Mouse (Mus musculus): ENCODE measurements at regions not wholly inside any gene's neighbourhood (a gene's known extent, or its start where the extent isn't known, plus 50 kb on each side); places are given as distances from the start of the nearest gene placed in this dataset.

- H3K9me3 ChIP-seq (replicated peaks; ENCODE audit: low read length): no peaks in the 10 kb centered on the region
- no peaks in the 10 kb centered on the region for H3K36me3 ChIP-seq (replicated peaks in 1 of 2; ENCODE audit: control insufficient read depth in 1 of 2, insufficient read depth in 1 of 2, low read length in 1 of 2)
- H3K79me2 ChIP-seq (replicated peaks; ENCODE audit: control insufficient read depth, extremely low read depth, insufficient read depth, poor library complexity, severe bottlenecking): no peaks in the 10 kb centered on the region
- H3K27ac ChIP-seq (ENCODE audit: insufficient read depth, low read depth): no peak overlapping the region
- in situ Hi-C loops (cut with MboI; ENCODE audit: low pct_ligation_motif_present, low pct_unique_long_range_greater_than_20kb, low sequenced_read_pairs): no loop called here
- no peak overlapping the region for H3K9ac ChIP-seq (ENCODE audit: insufficient read depth, low read depth)
- TF ChIP-seq TBP (conservative IDR thresholded peaks at IDR 0.05; ENCODE audit: low read depth, low read length) (no peak), GABPA (IDR thresholded peaks at IDR 0.05; ENCODE audit: insufficient replicate concordance, low read depth, low read length) (no peak), PAX5 (IDR thresholded peaks at IDR 0.05; ENCODE audit: low read length) (no peak)
- H3K4me3 ChIP-seq (replicated peaks in 1 of 3; ENCODE audit: low read depth in 2 of 3, low read length in 2 of 3, poor library complexity in 1 of 3): no peak overlapping the region
- H3K4me1 ChIP-seq (ENCODE audit: control insufficient read depth in 1 of 2, insufficient read depth in 2 of 2): no peaks in the 10 kb centered on the region
- no peak for DNase-seq (ENCODE audit: extremely low read depth)
- dilution Hi-C loops (cut with MboI; ENCODE audit: extremely low pct_ligation_motif_present, extremely low pct_unique_long_range_greater_than_20kb, low sequenced_read_pairs): no loop called here
- peaks cover 84% of the 10 kb centered on the region for H3K27me3 ChIP-seq (replicated peaks)
- no peak overlapping the region for H3K4me2 ChIP-seq (ENCODE audit: insufficient read depth, low read depth, poor library complexity, severe bottlenecking)
Observed at GRCm38 (mm10) chr2:27606816-27607215, 69.4 kb upstream of the Rxra start.

DNA sequence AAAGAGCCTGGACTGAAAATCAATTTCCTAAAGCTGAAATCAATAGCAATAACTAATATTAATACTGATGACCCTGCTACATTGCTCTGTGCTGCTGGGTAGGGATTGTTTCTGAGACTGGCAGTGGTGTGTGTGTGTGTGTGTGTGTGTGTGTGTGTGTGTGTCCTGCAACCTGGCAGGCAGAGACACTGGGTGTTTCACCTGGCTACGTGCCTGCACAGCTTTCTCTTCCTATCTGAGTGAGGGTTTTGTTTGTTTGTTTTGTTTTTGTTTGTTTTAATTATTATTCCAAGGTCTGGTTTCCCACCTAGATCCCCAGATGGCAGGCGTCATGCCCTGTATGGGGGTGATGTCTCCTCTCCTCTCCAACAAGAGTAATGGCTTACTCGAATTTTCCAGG is 54.5 kb upstream of the Rxra start:
- dilution Hi-C loops (cut with MboI; ENCODE audit: extremely low pct_ligation_motif_present, extremely low pct_unique_long_range_greater_than_20kb, low sequenced_read_pairs): no loop called here
- TF ChIP-seq SMC3 (IDR thresholded peaks at IDR 0.05; ENCODE audit: low read depth, low read length) (no peak), UBTF (IDR thresholded peaks at IDR 0.05; ENCODE audit: low read depth, low read length) (no peak), KAT2A (IDR thresholded peaks at IDR 0.05; ENCODE audit: insufficient replicate concordance, low read length) (no peak), MYC (IDR thresholded peaks at IDR 0.05; ENCODE audit: low read depth, low read length) (no peak), PAX5 (IDR thresholded peaks at IDR 0.05; ENCODE audit: low read length) (no peak), ZNF384 (IDR thresholded peaks at IDR 0.05; ENCODE audit: low read depth, low read length) (no peak), POLR2A (IDR thresholded peaks at IDR 0.05; ENCODE audit: low read depth, low read length) (no peak), CHD2 (IDR thresholded peaks at IDR 0.05; ENCODE audit: low read length) (no peak), RAD21 (IDR thresholded peaks at IDR 0.05; ENCODE audit: low read depth, low read length) (no peak), E2F4 (IDR thresholded peaks at IDR 0.05; ENCODE audit: insufficient replicate concordance, low read depth, low read length) (no peak), ZC3H11A (IDR thresholded peaks at IDR 0.05; ENCODE audit: low read depth, low read length) (no peak), IRF4 (IDR thresholded peaks at IDR 0.05; ENCODE audit: low read depth, low read length) (no peak), MXI1 (IDR thresholded peaks at IDR 0.05; ENCODE audit: low read depth, low read length) (no peak)
- Histone ChIP-seq H3K4me1 (ENCODE audit: control insufficient read depth in 1 of 2, insufficient read depth in 2 of 2) (no peaks in the 10 kb centered on the region), H3K27ac (ENCODE audit: insufficient read depth, low read depth) (no peak overlapping the region), H3K4me3 (replicated peaks in 1 of 3; ENCODE audit: low read depth in 2 of 3, low read length in 2 of 3, poor library complexity in 1 of 3) (no peak overlapping the region), H3K36me3 (replicated peaks in 1 of 2; ENCODE audit: control insufficient read depth in 1 of 2, insufficient read depth in 1 of 2, low read length in 1 of 2) (no peaks in the 10 kb centered on the region), H3K9me3 (replicated peaks; ENCODE audit: low read length) (no peaks in the 10 kb centered on the region), H3K9ac (ENCODE audit: insufficient read depth, low read depth) (no peak overlapping the region), H3K79me2 (replicated peaks; ENCODE audit: control insufficient read depth, extremely low read depth, insufficient read depth, poor library complexity, severe bottlenecking) (no peaks in the 10 kb centered on the region), H3K27me3 (replicated peaks) (peaks cover 90% of the 10 kb centered on the region), H3K4me2 (ENCODE audit: insufficient read depth, low read depth, poor library complexity, severe bottlenecking) (no peak overlapping the region)
- DNase-seq (ENCODE audit: extremely low read depth): no peak
- in situ Hi-C loops (cut with MboI; ENCODE audit: low pct_ligation_motif_present, low pct_unique_long_range_greater_than_20kb, low sequenced_read_pairs): no loop called here
